Comparison of ENCODE assay signal across 8 mouse cellular contexts in the genomic region with DNA sequence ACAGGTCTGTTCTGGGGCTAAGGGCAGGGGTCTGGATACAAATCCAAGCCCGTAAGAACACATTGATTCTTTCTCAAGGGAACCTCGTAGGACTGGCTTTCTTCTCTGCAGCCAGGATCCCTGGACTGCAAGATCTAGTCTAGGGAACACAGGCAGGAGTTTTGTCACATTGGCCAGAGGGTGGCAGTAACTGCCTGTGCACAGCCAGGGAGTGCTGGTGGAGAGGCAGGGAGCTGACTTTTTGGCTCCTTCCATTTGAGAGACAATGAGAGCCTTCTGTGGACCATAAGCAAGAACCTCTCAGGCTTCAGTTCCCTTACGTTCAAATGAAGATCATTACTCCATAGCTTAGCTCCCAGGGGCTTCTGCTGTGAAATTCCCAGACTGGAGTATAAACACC. TPM values are rescaled to one million over a fixed set of nuclear protein-coding genes. Genes with fewer than 3 reads are reported as not detected.
DNase-seq lines count a peak whose midpoint lies in the region; ATAC-seq and TF ChIP-seq lines count a peak whose summit lies in the region.

No protein-coding gene starts in this region.

- H3K9ac ChIP-seq in heart, postnatal 0 days (replicated peaks; ENCODE audit: low read depth, low read length), result no peak overlapping the region
- no peak overlapping the region for H3K9ac ChIP-seq in neural tube, embryonic 15.5 days (replicated peaks)

- WGBS in heart, postnatal 0 days, result 30% methylated on average over 3 of the region's 3 CpGs
- WGBS in neural tube, embryonic 15.5 days, result 26% methylated on average over 3 of the region's 3 CpGs

- no peaks in the 10 kb centered on the region for H3K36me3 ChIP-seq in heart, postnatal 0 days (replicated peaks; ENCODE audit: control insufficient read depth, insufficient read depth, low read length)
- H3K36me3 ChIP-seq in E14TG2a.4 (ENCODE audit: insufficient read depth, low read length), result no peaks in the 10 kb centered on the region
- no peaks in the 10 kb centered on the region for H3K36me3 ChIP-seq in neural tube, embryonic 15.5 days

- no peaks in the 10 kb centered on the region for H3K27me3 ChIP-seq in heart, postnatal 0 days (ENCODE audit: control insufficient read depth, insufficient read depth, low read length)
- H3K27me3 ChIP-seq in E14TG2a.4 (ENCODE audit: insufficient read depth, low read length), result peaks cover 9% of the 10 kb centered on the region; the same call in 1 of the 2 replicates
- H3K27me3 ChIP-seq in neural tube, embryonic 15.5 days (replicated peaks), result 0 out of 2 replicates have a peak, but pooled peaks cover 6% of the 10 kb centered on the region

- TF ChIP-seq CTCF in heart, postnatal 0 days (IDR thresholded peaks at IDR 0.05; ENCODE audit: low read depth), result peak; percentile 85
- TF ChIP-seq CTCF in E14TG2a.4 (conservative IDR thresholded peaks at IDR 0.05; ENCODE audit: low read length), result peak; percentile 28; the same call in 1 of the 2 replicates
- peak; percentile 39; the same call in 1 of the 2 replicates for TF ChIP-seq CTCF in bone marrow macrophage, adult 2 months (IDR thresholded peaks at IDR 0.05; ENCODE audit: low read depth, low read length)

- H3K9me3 ChIP-seq in heart, postnatal 0 days (replicated peaks; ENCODE audit: control insufficient read depth, low read length), result no peaks in the 10 kb centered on the region
- no peaks in the 10 kb centered on the region for H3K9me3 ChIP-seq in E14TG2a.4 (ENCODE audit: low read length)
- no peaks in the 10 kb centered on the region for H3K9me3 ChIP-seq in neural tube, embryonic 15.5 days (replicated peaks)

- intact Hi-C loops in heart, postnatal 25 days (cut with DNase I), result loop anchor here (1.0 to 5.0 kb wide), 2 partner anchors 83 to 124 kb away; a partner anchor contains a TSS

- no peak for TF ChIP-seq EP300 in heart, postnatal 0 days (IDR thresholded peaks at IDR 0.05; ENCODE audit: low read depth)

- no peak for ATAC-seq in heart, postnatal 0 days (ENCODE audit: insufficient read depth, low read depth)
- ATAC-seq in neural tube, embryonic 15.5 days (ENCODE audit: low FRiP score), result peak; percentile 45; the same call in 1 of the 2 replicates
- ATAC-seq in erythroblast, adult 5-6 weeks (replicated peaks; ENCODE audit: low FRiP score, poor library complexity, severe bottlenecking), result no peak

- TF ChIP-seq POLR2A in bone marrow macrophage, adult 2 months (IDR thresholded peaks at IDR 0.05; ENCODE audit: borderline replicate concordance, low read depth, low read length), result no peak

- H3K27ac ChIP-seq in heart, postnatal 0 days (ENCODE audit: low read depth), result no peak overlapping the region
- no peak overlapping the region for H3K27ac ChIP-seq in bone marrow macrophage, adult 2 months (ENCODE audit: insufficient read depth, low read depth, low read length)
- no peak overlapping the region for H3K27ac ChIP-seq in neural tube, embryonic 15.5 days (replicated peaks)

- H3K4me3 ChIP-seq in heart, postnatal 0 days (ENCODE audit: low read depth, low read length), result no peak overlapping the region
- H3K4me3 ChIP-seq in E14TG2a.4 (replicated peaks; ENCODE audit: low read length), result no peak overlapping the region
- no peak overlapping the region for H3K4me3 ChIP-seq in bone marrow macrophage, adult 2 months (ENCODE audit: insufficient read depth, low read length)
- no peak overlapping the region for H3K4me3 ChIP-seq in neural tube, embryonic 15.5 days (replicated peaks)

- peak; percentile 57 for DNase-seq in heart, postnatal 0 days (ENCODE audit: low spot score)
- no peak for DNase-seq in heart, postnatal 25 days (ENCODE audit: low spot score)
- DNase-seq in gastrocnemius, postnatal 10 days, result peak; percentile 48
- peak; percentile 34 to 58 for DNase-seq in layer of hippocampus, postnatal 25 days (ENCODE audit: extremely low spot score in 1 of 2, low spot score in 1 of 2)

- H3K4me2 ChIP-seq in heart, postnatal 0 days (ENCODE audit: low read depth, low read length), result no peak overlapping the region
- H3K4me2 ChIP-seq in neural tube, embryonic 15.5 days, result no peak overlapping the region

- peaks cover 4% of the 10 kb centered on the region; the same call in 1 of the 2 replicates for H3K4me1 ChIP-seq in heart, postnatal 0 days (ENCODE audit: control insufficient read depth, insufficient read depth)
- H3K4me1 ChIP-seq in E14TG2a.4 (replicated peaks; ENCODE audit: low read depth, low read length), result peaks cover 30% of the 10 kb centered on the region
- peaks cover 4% of the 10 kb centered on the region; the same call in 1 of the 2 replicates for H3K4me1 ChIP-seq in bone marrow macrophage, adult 2 months (ENCODE audit: control insufficient read depth, insufficient read depth, low read length)
- peaks cover 18% of the 10 kb centered on the region for H3K4me1 ChIP-seq in neural tube, embryonic 15.5 days

RNA-seq across cellular contexts. Expression of a gene that starts 4.1 kb away (rescaled TPM):
- total RNA-seq in heart, postnatal 0 days (2014; rRNA removed; ENCODE audit: low replicate concordance), result 35.1 and 65.5 TPM in 2 replicates
- polyA plus RNA-seq in heart, postnatal 0 days (2015; fragmentation: Nextera tagmentation; extraction: Ambion mirVana), result 91.8 and 92.2 TPM in 2 replicates
- 10 to 100 TPM; 29.7 to 31.9 TPM for total RNA-seq in heart, postnatal 25 days (2021)
- 32.7 and 39.9 TPM in 2 replicates for polyA plus RNA-seq in bone marrow macrophage, adult 2 months (2012; ENCODE audit: insufficient read depth, insufficient read length, missing spikeins)
- total RNA-seq in gastrocnemius, postnatal 10 days (2021), result 10 to 100 TPM; 27.6 to 32.0 TPM
- total RNA-seq in layer of hippocampus, postnatal 25 days (2021), result 10 to 100 TPM; 57.7 to 61.0 TPM
- 79.1 and 91.7 TPM in 2 replicates for polyA plus RNA-seq in neural tube, embryonic 15.5 days (2015; fragmentation: Nextera tagmentation; extraction: Ambion mirVana)
- 22.8 and 49.2 TPM in 2 replicates for total RNA-seq in erythroblast, adult 5-6 weeks (2015; ENCODE audit: low replicate concordance)
- 18.7 and 22.6 TPM in 2 replicates for total RNA-seq in erythroblast, adult 5-6 weeks (2017; ENCODE audit: low replicate concordance)

RNA-seq across cellular contexts. Expression of a gene that starts 26.2 kb away (rescaled TPM):
- not detected in 2 replicates for total RNA-seq in heart, postnatal 0 days (2014; rRNA removed; ENCODE audit: low replicate concordance)
- polyA plus RNA-seq in heart, postnatal 0 days (2015; fragmentation: Nextera tagmentation; extraction: Ambion mirVana), result 0.34 and 0.60 TPM in 2 replicates
- not detected for total RNA-seq in heart, postnatal 25 days (2021)
- not detected in 2 replicates for polyA plus RNA-seq in bone marrow macrophage, adult 2 months (2012; ENCODE audit: insufficient read depth, insufficient read length, missing spikeins)
- total RNA-seq in gastrocnemius, postnatal 10 days (2021), result 1 to 10 TPM; 2.6 to 4.3 TPM
- total RNA-seq in layer of hippocampus, postnatal 25 days (2021), result 1 to 10 TPM; 1.3 to 1.7 TPM
- polyA plus RNA-seq in neural tube, embryonic 15.5 days (2015; fragmentation: Nextera tagmentation; extraction: Ambion mirVana), result 405 and 485 TPM in 2 replicates
- not detected in 2 replicates for total RNA-seq in erythroblast, adult 5-6 weeks (2015; ENCODE audit: low replicate concordance)
- total RNA-seq in erythroblast, adult 5-6 weeks (2017; ENCODE audit: low replicate concordance), result not detected in 2 replicates

RNA-seq across cellular contexts. Expression of a gene that starts 39.7 kb away (rescaled TPM):
- 23.3 and 28.2 TPM in 2 replicates for total RNA-seq in heart, postnatal 0 days (2014; rRNA removed; ENCODE audit: low replicate concordance)
- polyA plus RNA-seq in heart, postnatal 0 days (2015; fragmentation: Nextera tagmentation; extraction: Ambion mirVana), result 36.1 and 39.2 TPM in 2 replicates
- 10 to 100 TPM; 69.1 to 78.4 TPM for total RNA-seq in heart, postnatal 25 days (2021)
- polyA plus RNA-seq in bone marrow macrophage, adult 2 months (2012; ENCODE audit: insufficient read depth, insufficient read length, missing spikeins), result 0.19 and 0.27 TPM in 2 replicates
- 10 to 100 TPM; 42.3 to 48.3 TPM for total RNA-seq in gastrocnemius, postnatal 10 days (2021)
- 10 to 100 TPM; 39.9 to 46.0 TPM for total RNA-seq in layer of hippocampus, postnatal 25 days (2021)
- polyA plus RNA-seq in neural tube, embryonic 15.5 days (2015; fragmentation: Nextera tagmentation; extraction: Ambion mirVana), result 7.5 and 8.0 TPM in 2 replicates
- 82.2 and 100 TPM in 2 replicates for total RNA-seq in erythroblast, adult 5-6 weeks (2015; ENCODE audit: low replicate concordance)
- 142 and 162 TPM in 2 replicates for total RNA-seq in erythroblast, adult 5-6 weeks (2017; ENCODE audit: low replicate concordance)

Comparison
In these comparisons a context has a peak if more than half of its experiments do, and no peak if none do; other contexts are left out.
1. CTCF ChIP-seq: peak in every context shown above with its lines; median percentile 85 in heart, postnatal 0 days; 39 in bone marrow macrophage, adult 2 months; 28 in E14TG2a.4.